Mouse (Mus musculus) embryonic stem cell, embryonic (primary cell): ENCODE measurements at regions not wholly inside any gene's neighbourhood (a gene's known extent, or its start where the extent isn't known, plus 50 kb on each side); places are given as distances from the start of the nearest gene placed in this dataset.

Experiments used
- CTCF ChIA-PET, 4 experiments: fragments of 300-600 bp in 2 of 4; fragments of 350-600 bp in 2 of 4; sonication (Branson Sonifier 250); formaldehyde crosslinking; loops; one replicate each; lab custom pipeline; 2022; ENCODE audit warnings: inconsistent platforms in 2 of 4; lab: Charles Lee
- POLR2A ChIA-PET, 4 experiments: fragments of 300-600 bp in 2 of 4; fragments of 350-600 bp in 2 of 4; sonication (Branson Sonifier 250); formaldehyde crosslinking; loops; one replicate each; lab custom pipeline; 2022; ENCODE audit warnings: antibody characterized with exemption in 4 of 4, inconsistent platforms in 1 of 4; lab: Charles Lee

DNA sequence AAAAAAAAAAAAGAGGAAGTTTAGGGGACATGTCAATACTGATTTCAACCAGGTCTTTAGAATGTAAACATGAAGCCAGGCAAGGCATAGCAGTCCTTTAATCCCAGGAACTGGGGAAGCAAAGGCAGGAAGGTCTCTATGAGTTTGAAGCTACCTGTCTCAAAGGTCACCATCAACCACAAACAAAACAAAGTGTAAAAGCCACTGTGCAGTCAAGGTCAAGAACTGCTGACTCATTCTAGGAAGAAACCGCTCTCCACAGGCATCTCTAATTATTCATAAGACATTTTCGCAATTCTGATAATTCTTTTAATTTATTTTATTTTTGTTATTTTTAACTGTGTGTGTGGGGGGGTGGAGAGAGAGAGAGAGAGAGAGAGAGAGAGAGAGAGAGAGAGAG is 364.0 kb downstream of the Cntnap4 start:
- ChIA-PET POLR2A (interaction anchor here in 1 of 4 experiments (0.6 kb wide), 1 partner anchor 670 kb away, joined by 3 read pairs; no protein-coding TSS in a partner anchor), CTCF (interaction anchor here in 1 of 4 experiments (0.7 kb wide), 2 partner anchors 38 to 1497 kb away, joined by 4 to 10 read pairs; no protein-coding TSS in a partner anchor)

DNA sequence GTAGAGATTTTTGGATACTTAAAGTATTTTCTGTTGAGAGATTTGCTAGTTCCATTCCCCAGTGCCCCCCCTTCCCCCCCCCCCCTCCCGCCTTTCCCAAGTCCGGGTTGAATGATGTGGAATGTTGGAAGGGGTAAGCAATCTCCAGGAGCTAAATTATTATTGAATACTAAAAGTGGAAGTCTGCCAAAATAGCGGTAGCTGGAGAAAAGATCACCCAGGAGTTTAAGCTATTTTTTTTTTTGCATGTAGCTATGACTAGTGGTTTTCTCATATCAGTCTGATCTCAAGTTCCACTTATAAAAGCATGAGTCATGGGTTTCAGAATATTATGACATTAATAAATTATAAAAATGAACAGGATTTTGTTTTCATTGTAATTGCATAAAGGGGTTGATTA is 365.6 kb downstream of the Cntnap4 start:
- ChIA-PET CTCF (no interaction called here), POLR2A (no interaction called here)

DNA sequence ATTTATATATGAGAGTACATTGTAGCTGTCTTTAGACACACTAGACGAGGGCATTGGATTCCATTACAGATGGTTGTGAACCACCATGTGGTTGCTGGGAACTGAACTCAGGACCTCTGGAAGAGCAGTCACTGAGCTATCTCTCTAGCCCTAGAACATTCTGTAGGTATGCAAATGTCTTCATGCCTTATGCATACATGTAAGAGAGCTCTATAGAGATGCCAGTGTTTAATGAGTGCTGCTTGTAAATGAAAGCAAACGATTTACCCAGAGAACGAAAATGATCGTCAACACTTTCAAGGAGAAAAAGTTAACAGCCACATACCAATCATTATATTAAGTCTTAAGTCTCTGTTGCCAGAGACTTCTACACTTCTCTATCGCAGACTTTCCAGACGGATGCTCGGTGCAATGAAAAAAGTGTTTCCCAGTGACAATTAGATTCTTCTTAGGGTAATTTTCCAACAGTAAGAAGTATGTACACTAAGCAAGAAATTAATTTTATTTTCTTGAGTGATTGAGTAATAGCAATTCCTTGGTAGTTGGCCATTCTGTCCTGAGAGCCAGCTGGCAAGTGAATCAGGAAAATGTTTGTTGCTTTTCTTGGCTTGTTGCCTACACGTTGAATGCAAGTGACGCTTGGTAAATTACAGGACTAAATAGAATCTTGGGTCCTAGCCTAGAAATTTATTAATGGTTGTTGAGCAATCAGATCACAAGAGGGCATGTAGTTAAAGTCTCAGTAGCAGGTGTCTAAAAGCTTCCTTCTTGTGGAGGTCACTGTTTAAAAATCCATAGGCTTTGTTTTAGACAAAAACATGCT is 366.3 kb downstream of the Cntnap4 start:
- CTCF ChIA-PET = interaction anchor here in 1 of 4 experiments (0.7 kb wide), 1 partner anchor 334 kb away, joined by 6 read pairs; no protein-coding TSS in a partner anchor
- POLR2A ChIA-PET = interaction anchor here in 1 of 4 experiments (0.7 kb wide), 1 partner anchor 1090 kb away, joined by 7 read pairs; no protein-coding TSS in a partner anchor

DNA sequence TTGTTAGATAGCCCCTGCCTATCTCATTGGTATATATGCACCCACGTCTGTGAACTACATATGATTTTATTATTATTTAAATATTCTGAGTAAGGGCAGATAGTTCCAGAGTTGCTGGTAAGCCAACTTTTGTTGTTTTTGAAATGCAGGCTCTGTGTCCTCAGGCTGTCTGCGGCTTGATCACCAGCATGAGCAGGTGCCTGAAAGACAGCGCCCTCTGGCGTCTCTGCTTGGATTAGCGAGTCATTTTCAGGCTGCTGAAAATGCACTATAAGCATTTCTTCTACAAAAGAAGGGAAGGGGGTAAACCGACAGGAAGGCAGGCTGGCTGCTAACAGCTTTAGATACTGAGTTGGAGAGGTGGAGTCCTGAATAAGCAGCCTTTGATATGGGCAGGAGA is 402.6 kb downstream of the Cntnap4 start:
- ChIA-PET CTCF (interaction anchor here in 1 of 4 experiments (0.6 kb wide), 1 partner anchor 39 kb away, joined by 4 read pairs; no protein-coding TSS in a partner anchor), POLR2A (no interaction called here)

DNA sequence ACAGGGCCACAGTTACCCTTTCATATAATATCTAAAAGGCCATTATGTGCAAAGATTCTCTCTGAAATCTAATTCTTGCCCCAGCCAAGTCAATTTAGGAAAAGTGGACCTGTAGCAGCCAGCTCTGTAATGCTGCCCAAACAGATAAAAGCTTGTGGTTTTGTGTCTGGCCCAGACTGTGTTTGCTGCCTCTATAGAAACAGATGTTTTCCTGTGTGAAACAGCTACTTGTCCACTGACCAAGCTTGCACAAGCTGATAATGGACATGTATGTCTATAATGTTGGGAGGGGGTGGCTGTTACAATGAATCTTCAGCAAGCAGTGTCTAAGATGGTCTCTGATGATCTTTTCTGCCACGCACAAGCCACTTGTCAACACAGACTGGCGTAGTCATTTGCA is 405.9 kb downstream of the Cntnap4 start:
- CTCF ChIA-PET = no interaction called here
- POLR2A ChIA-PET = no interaction called here

DNA sequence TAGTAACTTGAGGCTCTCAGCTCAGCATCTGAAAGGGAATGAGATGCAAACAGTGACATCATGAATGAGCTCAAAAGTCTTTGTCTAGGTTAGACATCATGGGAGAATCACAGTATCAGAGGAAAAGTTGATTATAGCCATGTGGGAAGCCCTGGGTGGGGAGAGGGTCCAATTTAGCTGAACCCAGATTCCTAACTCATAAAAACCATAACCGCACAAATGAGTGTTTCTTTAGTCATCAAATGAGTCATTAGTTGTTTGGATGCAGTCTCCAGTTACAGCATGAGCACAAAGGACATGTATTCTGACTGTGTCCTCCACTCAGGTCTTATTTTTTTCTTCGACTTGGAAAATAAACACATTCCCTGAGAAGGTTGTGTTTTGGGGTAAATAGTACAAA is 406.5 kb downstream of the Cntnap4 start:
- ChIA-PET POLR2A (interaction anchor here in 1 of 4 experiments (0.6 kb wide), 1 partner anchor 397 kb away, joined by 4 read pairs; no protein-coding TSS in a partner anchor), CTCF (no interaction called here)

DNA sequence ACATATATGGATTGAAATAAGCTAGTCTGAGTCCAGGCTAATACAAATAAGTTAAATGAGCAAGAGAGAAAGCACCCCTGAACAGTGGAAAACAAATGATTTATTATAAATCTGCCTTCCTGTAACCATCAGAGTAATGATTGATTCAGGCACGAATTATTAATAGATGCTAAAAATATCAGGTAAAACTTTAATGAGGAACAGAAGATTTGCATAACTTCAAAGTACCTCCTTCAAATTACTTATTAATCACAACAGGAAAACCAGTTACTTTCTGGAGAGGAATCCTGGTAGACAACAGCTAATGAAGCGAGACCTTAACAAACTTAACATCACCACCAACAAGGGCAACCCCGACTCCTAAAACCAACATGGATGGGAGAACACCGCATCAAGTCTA is 423.9 kb downstream of the Cntnap4 start:
- CTCF ChIA-PET = no interaction called here
- POLR2A ChIA-PET = no interaction called here

DNA sequence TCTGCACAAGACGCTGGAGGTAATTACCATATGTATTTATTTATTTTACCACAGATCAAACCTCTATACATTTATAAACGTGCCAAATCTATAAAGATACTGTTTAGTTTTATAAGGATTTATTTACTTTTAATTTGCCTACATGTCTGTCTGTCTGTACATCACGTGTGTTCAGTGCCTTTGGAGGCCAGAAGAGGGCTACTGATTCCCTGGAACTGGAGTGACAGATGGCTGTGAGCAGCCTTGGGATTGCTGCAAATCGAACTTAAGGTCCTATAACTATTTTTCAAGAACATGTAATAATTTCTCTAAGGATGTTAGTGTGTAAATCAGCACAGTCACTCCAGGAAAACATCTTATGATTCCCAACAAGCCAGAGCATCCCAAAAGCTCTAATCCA is 437.5 kb downstream of the Cntnap4 start:
- ChIA-PET POLR2A (no interaction called here), CTCF (interaction anchor here in 1 of 4 experiments (0.5 kb wide), 1 partner anchor 10 kb away, joined by 6 read pairs; no protein-coding TSS in a partner anchor)

DNA sequence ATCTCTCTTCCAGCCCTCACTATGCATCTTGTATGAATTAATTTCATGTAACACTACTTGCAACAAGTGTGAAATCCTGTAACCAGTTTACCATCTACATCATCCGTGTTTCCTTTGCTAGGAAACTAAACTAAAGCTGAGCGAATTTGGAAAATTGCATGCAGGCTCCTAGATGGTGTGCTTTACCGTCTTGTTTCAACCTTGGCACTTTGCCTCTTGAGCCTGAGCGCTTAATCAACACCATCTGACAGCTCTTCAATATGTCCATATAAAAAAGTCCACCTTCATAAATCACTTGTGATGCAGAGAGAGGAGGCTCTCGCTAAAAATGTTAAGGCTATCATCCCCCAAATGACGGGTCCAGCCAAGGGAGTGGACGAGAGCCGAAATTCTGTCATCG is 459.0 kb downstream of the Cntnap4 start:
- POLR2A ChIA-PET = no interaction called here
- CTCF ChIA-PET = interaction anchor here in 1 of 4 experiments (0.6 kb wide), 1 partner anchor 8 kb away, joined by 5 read pairs; no protein-coding TSS in a partner anchor

DNA sequence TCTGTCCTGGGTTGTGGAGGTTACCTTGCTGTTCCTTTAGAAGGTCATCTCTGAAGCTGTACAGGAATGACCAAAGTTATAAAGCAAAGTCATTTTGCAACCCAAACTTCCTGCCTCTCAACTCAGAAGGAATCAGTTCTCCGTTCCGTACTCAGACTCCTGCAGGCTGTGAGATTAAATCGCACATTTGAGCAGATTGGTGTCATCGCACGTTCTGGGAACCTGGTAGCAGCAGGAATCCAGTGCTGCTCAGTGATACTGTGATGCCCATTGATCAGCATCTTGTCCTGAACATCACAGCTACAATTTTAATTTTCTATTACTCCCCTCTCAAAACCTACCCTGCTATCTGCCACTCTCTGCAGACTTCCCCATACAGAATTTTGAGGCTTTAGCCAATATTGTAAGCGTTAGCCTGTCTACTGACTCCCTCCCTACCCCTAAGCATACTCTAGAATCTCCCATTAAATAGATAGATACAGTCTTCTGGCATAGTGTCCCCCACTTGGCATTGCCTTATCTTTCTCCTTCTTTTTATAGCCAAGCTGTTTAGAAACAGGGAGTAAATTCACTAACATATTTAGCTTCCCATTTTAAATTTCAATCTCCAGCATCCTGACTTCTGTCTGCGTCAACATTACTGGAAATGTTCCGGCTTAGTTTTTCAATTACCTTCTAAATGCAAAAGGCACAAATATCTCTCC is 482.1 kb downstream of the Cntnap4 start:
- POLR2A ChIA-PET = no interaction called here
- CTCF ChIA-PET = no interaction called here

DNA sequence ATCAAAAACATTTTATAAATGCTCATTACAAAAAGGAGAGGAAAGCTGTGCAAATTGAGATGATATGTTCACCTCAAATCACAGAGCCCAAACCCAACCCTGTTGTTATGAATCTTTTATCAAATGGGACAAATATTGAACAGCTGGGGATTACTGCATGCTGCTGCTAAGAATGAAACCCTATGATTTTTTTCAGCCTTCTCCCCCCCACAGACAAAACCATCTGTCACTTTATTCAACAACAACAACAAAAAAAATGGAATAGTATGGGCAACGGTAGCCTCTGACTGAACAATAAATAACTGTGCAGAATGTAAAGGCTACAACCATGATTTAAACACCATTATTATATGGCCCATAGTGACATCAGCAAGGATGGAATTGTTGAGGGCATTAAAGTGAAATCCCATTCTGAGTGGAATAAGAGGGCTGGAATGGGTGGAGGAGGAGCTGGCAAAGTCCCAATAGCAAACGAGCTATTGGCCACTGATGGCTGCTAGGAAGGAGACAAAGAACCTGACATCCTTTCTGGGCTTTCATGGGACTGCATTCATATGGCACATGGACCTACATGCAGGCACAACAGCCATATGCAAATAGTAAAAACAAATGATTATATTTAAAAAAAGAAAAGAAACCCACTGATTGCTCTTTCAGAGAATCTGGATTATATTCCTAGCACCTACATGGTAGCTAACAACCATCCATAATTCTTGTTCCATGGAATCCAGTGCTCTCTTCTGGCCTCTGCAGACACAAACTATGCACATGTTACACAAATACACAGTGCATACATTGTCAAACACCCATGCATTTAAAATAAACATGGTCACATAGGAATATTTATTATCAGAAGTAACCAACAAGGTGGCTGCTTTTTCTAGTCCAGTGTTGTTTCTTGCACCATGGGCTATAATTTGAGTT is 495.7 kb downstream of the Cntnap4 start:
- POLR2A ChIA-PET = no interaction called here
- CTCF ChIA-PET = interaction anchor here in 1 of 4 experiments (0.6 kb wide), 1 partner anchor 1401 kb away, joined by 4 read pairs; no protein-coding TSS in a partner anchor

DNA sequence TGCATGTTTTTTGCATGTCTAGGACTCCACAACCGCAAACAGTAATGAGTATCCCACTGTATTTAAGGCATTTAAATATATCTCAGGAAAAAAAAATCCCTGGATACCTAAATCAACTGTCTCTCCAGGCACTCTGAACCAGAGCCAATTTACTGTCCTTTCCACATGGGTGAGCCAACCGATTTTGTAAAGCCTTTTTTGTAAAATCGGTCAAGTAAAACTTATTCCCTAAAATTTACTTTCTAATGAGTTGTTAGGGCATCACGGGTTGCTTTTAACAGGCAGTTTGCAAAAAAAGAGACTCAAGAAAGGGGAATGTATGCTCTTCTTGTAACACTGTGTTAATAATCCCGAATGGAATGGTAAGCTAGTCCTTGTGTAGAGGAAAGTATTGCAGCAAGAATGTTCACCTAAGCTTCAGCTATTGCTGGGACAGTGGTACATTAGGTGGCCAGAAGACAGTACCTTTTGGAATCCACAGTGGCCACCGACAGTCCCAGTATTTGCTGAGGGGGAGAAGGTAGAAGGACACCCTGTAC is 496.4 kb downstream of the Cntnap4 start:
- ChIA-PET POLR2A (no interaction called here), CTCF (no interaction called here)

DNA sequence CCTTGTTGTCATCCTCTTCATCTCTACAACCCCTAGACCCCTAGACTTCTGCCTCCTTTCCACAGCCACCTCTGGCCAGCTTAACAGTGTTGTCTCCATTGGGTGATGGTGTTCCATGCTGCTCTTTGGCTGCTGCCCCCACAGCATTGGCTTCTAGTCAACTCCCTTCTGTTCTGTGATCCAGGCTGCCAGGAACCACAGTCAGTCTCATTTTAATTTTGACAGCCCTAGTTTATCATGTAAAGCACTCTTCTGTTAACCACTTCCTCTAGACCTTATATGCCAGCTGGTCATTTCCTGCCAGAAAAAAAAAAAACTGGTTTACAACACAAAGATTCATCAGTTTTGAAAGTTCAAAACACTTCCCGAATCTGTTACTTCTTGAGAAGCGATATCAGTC is 514.1 kb downstream of the Cntnap4 start:
- ChIA-PET POLR2A (no interaction called here), CTCF (no interaction called here)

DNA sequence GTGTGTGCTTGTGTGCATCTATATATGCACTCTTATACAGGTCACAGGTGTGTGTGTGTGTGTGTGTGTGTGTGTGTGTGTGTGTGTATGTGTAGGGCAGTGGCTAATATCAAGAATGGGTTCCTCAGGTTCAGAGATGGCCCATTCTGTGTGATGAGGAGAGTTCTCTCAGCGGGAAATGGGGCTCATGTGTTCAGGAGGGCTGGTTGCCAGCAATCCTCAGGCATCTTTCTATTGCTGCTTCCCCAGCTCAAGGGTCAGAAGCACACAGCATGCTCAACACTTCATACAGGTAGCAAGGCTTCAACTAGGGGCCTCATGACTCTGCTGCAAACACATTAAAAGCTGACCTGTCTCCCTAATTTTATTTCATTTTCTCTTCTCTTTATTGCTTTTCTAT is 517.7 kb downstream of the Cntnap4 start:
- ChIA-PET CTCF (no interaction called here), POLR2A (no interaction called here)

DNA sequence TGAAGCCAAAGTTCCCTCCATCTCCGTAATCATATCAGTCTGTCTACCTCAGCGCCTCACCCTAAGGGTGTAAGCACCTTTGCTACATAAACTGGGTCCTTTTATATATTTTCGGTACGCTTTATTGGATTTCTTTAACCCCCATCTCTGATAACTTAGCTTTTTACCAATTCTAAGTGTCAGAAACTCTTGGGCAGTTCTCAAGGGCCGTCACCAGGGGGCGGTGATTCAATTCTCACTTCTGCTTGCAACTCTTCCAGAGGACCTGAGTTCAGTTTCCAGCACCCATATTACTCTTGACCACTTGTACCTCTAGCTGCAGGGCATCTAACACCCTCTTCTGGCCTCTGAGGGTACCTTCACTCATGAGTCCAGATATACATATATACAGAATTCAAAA is 523.7 kb upstream of the Mon1b start:
- ChIA-PET CTCF (interaction anchor here (0.6 to 1.7 kb wide), 15 partner anchors 9 to 1326 kb away, joined by 3 to 14 read pairs (median 4); partner anchors contain the start of gene Mon1b (in 1 of the 4)), POLR2A (no interaction called here)

DNA sequence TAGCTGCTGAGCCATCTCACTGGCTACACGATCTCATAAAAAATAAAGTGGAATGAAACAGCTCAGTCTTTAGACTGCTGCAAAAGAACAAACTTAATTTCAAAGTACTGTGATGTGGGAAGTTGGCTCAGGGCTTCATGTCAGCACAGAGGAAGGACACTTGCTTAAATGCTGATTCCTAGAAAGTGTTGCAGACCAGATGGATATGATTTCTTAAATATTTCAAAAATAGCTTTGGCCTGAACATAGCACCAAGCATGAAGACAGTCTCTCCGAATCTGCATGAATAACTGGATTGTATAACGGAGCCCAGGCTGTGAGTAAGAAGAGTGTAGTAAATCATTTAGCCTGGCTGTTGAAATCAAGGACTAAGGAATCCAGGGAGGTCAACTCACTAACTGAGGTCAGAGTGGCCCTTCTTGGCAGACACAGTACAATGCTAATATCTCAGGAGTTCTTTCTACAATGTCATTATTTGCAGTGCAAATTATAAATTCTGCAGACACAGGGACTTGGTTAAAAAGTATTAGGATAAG is 521.2 kb upstream of the Mon1b start:
- POLR2A ChIA-PET = no interaction called here
- CTCF ChIA-PET = no interaction called here

DNA sequence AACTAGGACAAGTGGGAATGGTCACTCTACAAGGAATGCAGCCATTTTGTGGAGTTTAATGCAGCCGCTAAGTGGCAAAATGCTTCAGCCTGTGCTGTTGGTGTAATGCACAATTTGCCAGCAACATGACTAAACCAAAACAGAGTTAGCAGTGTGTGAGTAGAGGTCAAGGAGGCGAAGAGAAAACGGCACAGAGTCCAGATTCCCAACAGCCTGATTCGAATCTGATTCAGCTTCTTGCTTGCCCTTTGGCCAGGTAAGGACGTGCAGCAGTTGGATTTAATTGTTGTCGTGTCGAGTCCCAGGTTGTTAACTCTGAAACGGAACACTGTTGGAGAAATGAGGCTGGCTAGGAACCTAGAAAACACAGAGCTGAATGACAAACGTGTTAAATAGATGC is 518.1 kb upstream of the Mon1b start:
- POLR2A ChIA-PET = no interaction called here
- CTCF ChIA-PET = interaction anchor here in 1 of 4 experiments (0.6 kb wide), 1 partner anchor 488 kb away, joined by 6 read pairs; no protein-coding TSS in a partner anchor

DNA sequence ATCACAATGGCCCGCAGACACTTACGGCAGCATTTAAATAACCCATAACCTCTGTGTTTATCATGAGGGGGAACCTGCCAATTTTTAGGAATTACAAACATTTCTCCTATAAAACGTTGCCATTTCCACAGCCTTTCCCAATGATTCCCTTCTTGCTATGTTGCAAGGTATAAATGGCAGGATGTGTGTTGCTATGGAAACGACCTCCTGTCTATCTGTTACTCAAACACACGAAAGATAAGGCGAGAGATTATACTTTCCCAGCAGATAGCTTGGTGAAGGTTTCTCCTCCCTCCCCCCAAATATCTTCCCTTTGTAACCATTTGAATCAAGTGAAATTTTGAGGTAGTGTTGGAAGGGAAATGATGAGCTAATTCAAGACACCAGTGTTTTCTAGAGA is 509.8 kb upstream of the Mon1b start:
- ChIA-PET POLR2A (no interaction called here), CTCF (no interaction called here)
